Mouse (Mus musculus) adrenal gland, postnatal 25 days (tissue): ENCODE results near the gene Ncbp2. TPM values are rescaled to one million over a fixed set of nuclear protein-coding genes. Genes with fewer than 3 reads are reported as not detected.
"Not testable (repeated sequence)": the region's sequence is repeated elsewhere in the genome, so short reads cannot be mapped to it uniquely, and the experiment has no call there.

Experiments used
- DNase-seq: peaks from one replicate; pipeline ENCODE4 v3.0.0; 2021; ENCODE audit warnings: mixed read lengths
- total RNA-seq: library from RNA; stranded (reverse); gene quantifications from 2 replicates; pipeline ENCODE4 v1.2.3, GENCODE M21; 2021

Gene Ncbp2
- total RNA-seq, 1 experiment from 2014 or later, result 58.4 TPM

DNA sequence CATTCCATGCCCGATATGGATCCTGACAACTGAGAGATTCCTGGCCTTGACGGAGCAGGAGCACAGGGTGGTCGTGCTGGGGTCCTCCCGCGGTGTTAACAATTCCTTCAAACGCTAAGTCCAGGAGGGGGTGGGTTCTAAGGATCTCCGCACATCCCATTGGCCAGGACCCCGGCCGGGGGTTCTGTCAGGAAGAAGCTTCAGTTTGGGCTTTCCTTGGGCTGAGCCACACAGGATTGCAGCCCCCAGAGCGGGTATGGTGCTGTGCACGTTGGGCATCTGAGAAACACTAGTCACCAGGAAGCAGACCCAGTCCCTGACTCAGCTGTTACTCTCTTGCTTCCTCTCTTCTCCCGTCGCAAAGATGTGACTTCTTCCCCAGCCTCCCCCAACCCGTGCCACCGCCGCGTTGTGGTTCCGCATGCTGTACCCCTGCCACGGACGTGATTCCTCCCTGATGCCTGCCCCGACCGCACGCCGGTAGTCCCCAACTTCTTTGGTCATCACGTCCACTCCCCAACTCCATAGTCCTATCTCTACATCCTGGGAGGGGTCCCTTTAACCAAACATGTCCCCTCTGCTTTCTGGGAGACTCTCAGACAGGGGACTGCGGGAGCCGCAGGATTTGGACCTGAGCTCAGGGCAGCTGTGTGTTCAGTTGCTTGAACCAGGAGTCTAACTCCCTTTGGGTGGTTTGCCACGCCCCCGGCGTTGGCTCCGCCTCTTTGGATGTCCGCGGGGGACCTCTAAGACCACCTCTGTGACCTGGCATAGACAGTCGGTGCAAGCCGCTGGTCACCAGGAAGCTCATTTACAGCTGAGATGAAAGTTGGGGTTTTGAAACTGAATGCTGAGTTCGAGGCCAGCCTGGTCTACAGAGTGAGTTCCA lies 13.0 kb upstream of the Ncbp2 start:
- DNase-seq, result no peak

DNA sequence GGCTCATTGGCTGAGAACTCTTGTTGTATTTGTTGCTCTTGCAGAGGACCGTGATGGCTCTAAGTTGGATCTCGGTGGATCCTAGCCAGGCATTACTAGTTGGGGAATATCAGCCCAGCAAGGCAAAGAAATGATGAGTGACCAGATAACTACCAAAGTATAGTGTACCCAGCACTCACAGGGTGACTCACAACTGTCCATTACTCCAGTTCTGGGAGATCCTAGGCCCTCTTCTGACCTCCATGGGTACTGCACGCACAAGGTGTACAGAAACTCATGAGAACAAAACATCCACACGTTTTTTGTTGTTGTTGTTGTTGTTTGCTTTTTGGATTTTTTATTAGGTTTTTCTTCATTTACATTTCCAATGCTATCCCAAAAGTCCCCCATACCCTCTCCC lies 11.7 kb upstream of the Ncbp2 start:
- DNase-seq, result no peak

DNA sequence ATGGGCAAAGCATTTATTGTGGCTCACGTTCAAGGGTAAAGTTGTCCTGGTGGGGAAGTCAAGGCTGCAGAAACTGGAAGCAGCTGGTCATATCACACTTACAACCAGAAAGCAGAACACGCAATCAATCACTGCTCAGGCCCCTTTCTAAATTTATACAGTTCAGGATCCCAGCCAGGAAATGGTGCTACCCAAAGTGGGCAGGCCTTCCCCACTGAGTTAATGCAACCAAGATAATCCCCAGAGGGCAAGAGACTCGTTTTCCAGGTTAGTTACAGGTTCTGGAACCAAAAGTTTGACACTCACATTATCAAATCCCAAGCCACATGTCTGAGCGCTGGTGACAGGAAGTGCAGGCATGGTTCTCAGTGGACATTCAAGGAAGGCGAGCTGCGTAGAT lies 9.5 kb upstream of the Ncbp2 start:
- DNase-seq, result no peak

GRCm38 (mm10) chr16:31940586-31940985 lies 7.7 kb upstream of the Ncbp2 start:
- no peak for DNase-seq

DNA sequence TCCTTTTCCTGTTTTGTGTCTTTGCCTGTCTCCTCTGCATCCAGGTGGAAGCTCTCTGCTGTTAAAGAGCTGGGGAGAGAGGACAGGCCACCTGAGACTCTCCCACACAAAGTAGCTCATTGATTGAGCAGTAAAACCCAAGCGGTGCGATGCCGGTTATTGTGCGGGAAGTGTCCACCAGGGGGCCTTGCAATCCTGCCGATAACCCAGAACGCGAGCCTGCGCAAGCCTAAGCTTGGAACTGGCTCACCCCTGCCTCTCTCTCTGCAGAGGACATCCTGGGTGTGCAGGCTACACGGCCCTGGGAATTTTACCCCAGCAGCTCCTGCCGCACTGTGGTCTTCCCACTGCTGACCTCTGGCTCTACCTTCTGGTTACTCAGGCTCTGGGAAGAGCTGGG lies 4.3 kb upstream of the Ncbp2 start:
- peak; percentile 78 for DNase-seq

- no peak for DNase-seq
Measured at GRCm38 (mm10) chr16:31944698-31945255, 3.5 kb upstream of the Ncbp2 start.

- no peak for DNase-seq
Measured at GRCm38 (mm10) chr16:31945372-31945771, 2.9 kb upstream of the Ncbp2 start.

- DNase-seq, result not testable (repeated sequence)
Measured at GRCm38 (mm10) chr16:31945986-31946385, 2.3 kb upstream of the Ncbp2 start.

GRCm38 (mm10) chr16:31947333-31947732 lies 980 bp upstream of the Ncbp2 start:
- DNase-seq, result no peak

DNA sequence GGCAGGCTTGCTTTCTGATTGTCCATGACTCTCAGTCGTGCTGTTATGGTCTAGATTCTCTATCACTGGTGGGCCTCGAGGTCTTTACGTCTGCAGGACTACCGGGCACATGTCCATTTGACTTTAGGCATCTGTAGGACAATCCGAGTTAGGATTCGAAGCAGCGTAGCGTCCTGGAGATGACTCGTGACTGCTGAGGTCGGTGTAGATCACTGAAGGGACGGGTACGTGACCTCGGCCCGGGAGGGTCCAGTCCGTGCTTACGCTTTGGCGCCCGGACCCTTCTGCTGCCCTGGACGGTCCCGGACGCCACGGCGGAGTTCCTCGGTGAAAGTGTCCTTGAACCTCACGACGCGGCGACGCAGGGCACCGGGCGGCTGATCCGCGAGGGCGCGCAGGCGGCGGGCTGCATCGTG lies 404 bp upstream of the Ncbp2 start:
- no peak for DNase-seq

DNA sequence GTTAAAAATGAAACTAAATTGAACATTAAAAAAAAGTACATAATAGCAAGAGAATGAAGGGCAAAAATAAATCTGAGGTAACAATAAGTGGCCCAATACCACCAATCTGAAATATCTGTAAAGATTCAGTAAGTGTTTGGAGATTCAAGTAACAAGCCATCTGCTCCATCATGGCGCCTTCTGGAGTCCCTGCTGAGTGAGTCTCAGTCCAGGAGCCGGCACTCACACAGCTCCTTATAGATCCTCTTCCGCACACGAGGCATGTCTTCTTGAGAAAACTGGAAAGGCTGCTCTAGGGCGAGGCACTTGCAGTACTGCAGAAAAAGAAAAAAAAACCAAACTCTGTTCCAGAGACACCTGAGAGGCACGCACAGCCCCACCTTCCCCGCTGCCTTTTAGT lies 14.9 kb downstream of the Ncbp2 start:
- no peak for DNase-seq

DNA sequence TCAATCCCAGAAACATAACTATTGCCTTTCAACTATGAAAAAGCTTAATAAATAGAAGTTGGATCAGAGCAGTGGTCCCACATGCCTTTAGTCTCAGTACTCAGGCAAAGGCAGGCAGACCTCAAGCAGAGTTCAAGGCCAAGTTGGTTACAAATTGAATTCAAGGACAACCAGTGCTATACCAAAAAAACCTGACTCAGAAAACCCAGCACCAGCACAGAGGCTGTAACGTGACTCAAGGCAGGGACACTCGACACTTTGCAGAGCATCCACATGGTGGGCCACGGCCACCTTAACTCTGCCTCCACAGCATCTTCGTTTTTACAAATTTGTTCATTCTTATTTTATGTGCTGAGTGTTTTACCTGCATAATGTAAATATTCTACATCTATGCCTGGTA lies 26.9 kb downstream of the Ncbp2 start:
- no peak for DNase-seq

DNA sequence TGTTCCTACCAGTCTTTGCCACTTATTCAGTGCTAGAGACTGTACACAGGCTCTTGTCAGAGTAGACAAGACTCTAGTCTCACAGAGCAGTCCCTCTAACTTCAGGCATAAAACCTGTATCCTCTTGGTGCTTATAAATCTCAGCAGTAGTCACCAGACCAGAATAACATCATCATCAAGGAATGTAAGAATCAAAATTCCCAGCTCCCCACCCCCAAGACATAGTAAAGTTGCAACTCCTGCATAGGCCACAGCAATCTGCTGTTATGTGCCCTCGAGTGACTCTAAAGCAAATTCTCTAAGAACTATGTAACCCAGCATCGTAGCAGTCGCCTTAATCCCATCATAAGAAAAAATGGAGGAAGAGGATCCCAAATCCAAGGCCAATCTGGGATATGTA lies 31.2 kb downstream of the Ncbp2 start:
- DNase-seq, result no peak

DNA sequence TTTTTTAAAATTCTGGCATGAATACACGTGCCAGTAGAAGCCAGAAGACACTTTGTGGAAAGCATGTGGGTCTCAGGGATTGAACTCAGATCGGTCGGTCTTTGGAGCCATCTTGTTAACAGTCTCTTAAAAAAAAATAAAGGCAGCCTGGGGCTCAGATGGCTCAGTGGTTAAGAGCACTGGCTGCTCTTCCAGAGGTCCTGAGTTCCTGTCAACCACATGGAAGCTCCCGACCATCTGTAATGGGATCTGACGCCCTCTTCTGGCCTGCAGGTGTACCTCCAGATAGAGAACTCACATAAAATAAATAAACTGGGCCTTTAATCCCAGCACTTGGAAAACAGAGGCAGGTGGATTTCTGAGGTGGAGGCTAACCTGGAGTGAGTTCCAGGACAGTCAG lies 32.6 kb downstream of the Ncbp2 start:
- no peak for DNase-seq

DNA sequence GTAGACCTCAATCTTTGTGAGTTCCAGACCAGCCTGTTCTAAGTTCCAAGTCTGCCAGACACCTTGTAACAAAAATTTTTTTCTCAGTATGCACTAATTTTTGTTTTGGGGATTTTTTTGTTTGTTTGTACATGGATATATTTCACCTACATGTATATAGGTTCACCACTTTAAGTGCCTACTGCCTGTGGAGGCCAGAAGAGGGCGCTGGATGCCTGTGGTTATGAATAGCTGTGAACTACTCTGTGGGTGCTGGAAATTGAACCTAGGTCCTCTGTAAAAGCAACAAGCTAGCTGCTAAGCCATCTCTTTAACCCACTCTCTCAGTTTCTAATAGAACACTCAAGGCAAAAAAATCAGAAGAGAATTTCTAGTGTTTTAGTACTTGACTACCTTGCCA lies 43.7 kb downstream of the Ncbp2 start:
- DNase-seq, result no peak

- no peak for DNase-seq
Measured at GRCm38 (mm10) chr16:31993195-31993594, 44.9 kb downstream of the Ncbp2 start.

- no peak for DNase-seq
Measured at GRCm38 (mm10) chr16:31993946-31994345, 45.6 kb downstream of the Ncbp2 start.

DNA sequence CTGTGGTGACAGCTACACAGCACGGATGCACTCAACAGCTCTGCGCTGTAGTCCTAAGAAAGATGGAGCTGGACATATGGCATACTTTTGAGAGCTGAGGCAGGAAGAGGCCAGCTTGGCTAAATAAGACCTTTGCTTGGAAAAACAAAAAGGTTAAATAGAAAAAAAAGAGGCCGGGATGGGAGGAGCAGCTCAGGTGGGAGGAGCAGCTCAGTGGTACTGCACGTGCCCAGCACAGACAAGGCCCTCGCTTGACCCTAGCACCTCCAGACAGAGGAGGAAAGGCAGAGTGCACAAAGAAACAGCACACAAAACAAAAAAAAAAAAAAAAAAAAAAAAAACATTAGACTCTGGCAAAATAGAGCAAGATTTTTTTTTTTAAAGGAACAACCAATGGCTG lies 48.1 kb downstream of the Ncbp2 start:
- DNase-seq, result no peak

- DNase-seq, result peak; percentile 91
Measured at GRCm38 (mm10) chr16:32002509-32003477, 54.5 kb downstream of the Ncbp2 start, which contains the start of gene Senp5. Senp5 (minus strand) TSS chr16:32003287.

- DNase-seq, result no peak
Measured at GRCm38 (mm10) chr16:32004731-32005130, 56.4 kb downstream of the Ncbp2 start.

DNA sequence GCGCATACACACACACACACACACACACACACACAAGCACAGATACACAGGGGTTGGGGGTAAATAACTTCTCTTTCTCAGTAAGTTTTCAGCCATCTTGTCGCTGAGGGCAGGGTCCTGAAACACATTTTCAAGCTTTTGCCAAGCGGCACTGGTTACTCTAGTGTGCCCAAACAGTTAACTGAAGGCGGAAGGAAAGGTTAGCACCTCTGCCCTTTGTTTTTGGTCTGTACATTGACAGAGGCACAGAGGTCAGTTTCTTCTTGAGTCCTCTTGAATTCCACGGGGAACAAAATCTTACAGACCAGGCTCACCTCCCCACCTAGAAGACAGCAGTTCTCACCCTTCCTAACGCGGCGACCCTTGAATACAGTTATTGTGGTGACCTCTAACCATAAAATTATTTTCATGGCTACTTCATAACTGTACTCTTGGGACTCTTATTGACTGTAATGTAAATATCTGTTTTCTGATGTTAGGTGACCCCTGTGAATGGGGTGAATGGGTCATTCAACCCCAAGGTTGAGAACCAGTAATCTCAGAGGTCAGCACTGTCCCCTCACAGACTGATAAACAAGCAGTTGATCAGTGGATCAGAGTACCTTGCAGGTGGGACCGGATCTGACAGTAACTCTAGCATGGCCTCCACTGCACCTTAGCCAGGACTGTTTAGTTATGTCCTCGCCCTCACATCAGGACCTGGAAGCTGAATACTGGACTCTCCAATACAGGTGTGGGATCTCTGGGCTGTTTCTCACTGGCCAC lies 60.4 kb downstream of the Ncbp2 start:
- no peak for DNase-seq

GRCm38 (mm10) chr16:32009913-32010312 lies 61.6 kb downstream of the Ncbp2 start:
- peak; percentile 10 for DNase-seq
